Mouse (Mus musculus) midbrain, embryonic 12.5 days (tissue): ENCODE measurements around the gene Rps29. TPM values are rescaled to one million over a fixed set of nuclear protein-coding genes. Genes with fewer than 3 reads are reported as not detected.
A peak's percentile ranks its signal among the peaks of the same experiment; 100 is the strongest.

ENCODE experiments used
- ATAC-seq: fragments of 200-750 bp; cut with Nextera tagmentation; 2 replicates; pipeline ENCODE4 v1.8.0; 2017; ENCODE audit warnings: low read depth, moderate TSS enrichment, moderate library complexity; ENCODE audit not compliant: low FRiP score
- H3K27ac ChIP-seq: fragments of 300-500 bp; sonication (generic); replicated peaks from 2 replicates; pipeline ENCODE4 v1.5.1; 2016; ENCODE audit warnings: mild to moderate bottlenecking
- H3K27me3 ChIP-seq: fragments of 300-500 bp; sonication (generic); 2 replicates; pipeline ENCODE4 v1.6.1; 2016; ENCODE audit warnings: mild to moderate bottlenecking
- H3K36me3 ChIP-seq: fragments of 300-500 bp; sonication (generic); 2 replicates; pipeline ENCODE4 v1.6.1; 2016
- H3K4me1 ChIP-seq: fragments of 300-500 bp; sonication (generic); 2 replicates; pipeline ENCODE4 v1.6.1; 2016
- H3K4me2 ChIP-seq: fragments of 300-500 bp; sonication (generic); replicated peaks from 2 replicates; pipeline ENCODE4 v1.6.1; 2016; ENCODE audit warnings: mild to moderate bottlenecking, moderate library complexity
- H3K4me3 ChIP-seq: fragments of 300-500 bp; sonication (generic); 2 replicates; pipeline ENCODE4 v1.5.1; 2016; ENCODE audit warnings: mild to moderate bottlenecking
- H3K9ac ChIP-seq: fragments of 300-500 bp; sonication (generic); replicated peaks from 2 replicates; pipeline ENCODE4 v1.6.1; 2016; ENCODE audit warnings: mild to moderate bottlenecking, moderate library complexity
- H3K9me3 ChIP-seq: fragments of 300-500 bp; sonication (generic); 2 replicates; pipeline ENCODE4 v1.6.1; 2016; ENCODE audit warnings: mild to moderate bottlenecking
- WGBS: fragments of 180-500 bp; shearing (Covaris S2); methylation state at CpG from one replicate; pipeline ENCODE4 v1.1.7; 2016; 5-methylcytosine and 5-hydroxymethylcytosine counted together
- polyA plus RNA-seq: library from polyadenylated mRNA; unstranded; fragments of >200 nt; fragmentation: Nextera tagmentation; extraction: Ambion mirVana; gene quantifications from 2 replicates; pipeline ENCODE4 v1.2.1, GENCODE M21; 2016

The Rps29 gene
- polyA plus RNA-seq, 1 experiment from 2014 or later, result 1,282 TPM

- H3K27ac ChIP-seq, result no peak overlapping the region
- no peak for ATAC-seq
- H3K27me3 ChIP-seq, result no peaks in the 10 kb centered on the region
- H3K4me1 ChIP-seq, result peaks cover 14% of the 10 kb centered on the region
- H3K4me2 ChIP-seq, result no peak overlapping the region
- no peak overlapping the region for H3K4me3 ChIP-seq
- 91% methylated on average over 1 of the region's 1 CpGs for WGBS
- no peak overlapping the region for H3K9ac ChIP-seq
- no peaks in the 10 kb centered on the region for H3K9me3 ChIP-seq
- H3K36me3 ChIP-seq, result peaks cover 35% of the 10 kb centered on the region
These were observed 31.5 kb upstream of the Rps29 start for GRCm38 (mm10) chr12:69190522-69190921.

GRCm38 (mm10) chr12:69190074-69190473, 31.1 kb upstream of the Rps29 start:
- H3K4me3 ChIP-seq, result no peak overlapping the region
- ATAC-seq, result no peak
- H3K4me1 ChIP-seq, result peaks cover 16% of the 10 kb centered on the region
- no peaks in the 10 kb centered on the region for H3K9me3 ChIP-seq
- WGBS, result 83% methylated on average over 9 of the region's 9 CpGs
- no peak overlapping the region for H3K27ac ChIP-seq
- no peak overlapping the region for H3K9ac ChIP-seq
- H3K4me2 ChIP-seq, result no peak overlapping the region
- H3K36me3 ChIP-seq, result peaks cover 35% of the 10 kb centered on the region
- H3K27me3 ChIP-seq, result no peaks in the 10 kb centered on the region

GRCm38 (mm10) chr12:69186811-69187471, 28.0 kb upstream of the Rps29 start:
- WGBS, result 66% methylated on average over 5 of the region's 5 CpGs
- Histone ChIP-seq H3K4me3 (no peak overlapping the region), H3K36me3 (peaks cover 36% of the 10 kb centered on the region), H3K9me3 (no peaks in the 10 kb centered on the region), H3K4me2 (no peak overlapping the region), H3K27me3 (no peaks in the 10 kb centered on the region), H3K4me1 (peaks cover 24% of the 10 kb centered on the region), H3K27ac (no peak overlapping the region), H3K9ac (no peak overlapping the region)
- no peak for ATAC-seq

GRCm38 (mm10) chr12:69185371-69185770, 26.4 kb upstream of the Rps29 start:
- H3K9ac ChIP-seq, result peak overlapping the region; percentile 88
- H3K36me3 ChIP-seq, result peaks cover 30% of the 10 kb centered on the region
- no peaks in the 10 kb centered on the region for H3K9me3 ChIP-seq
- ATAC-seq, result no peak
- peak overlapping the region; percentile 86 for H3K4me3 ChIP-seq
- no peak overlapping the region for H3K27ac ChIP-seq
- H3K4me2 ChIP-seq, result peak overlapping the region; percentile 95
- no peaks in the 10 kb centered on the region for H3K27me3 ChIP-seq
- 78% methylated on average over 7 of the region's 7 CpGs for WGBS
- peaks cover 24% of the 10 kb centered on the region for H3K4me1 ChIP-seq

GRCm38 (mm10) chr12:69184342-69185295, 25.6 kb upstream of the Rps29 start:
- H3K9me3 ChIP-seq, result no peaks in the 10 kb centered on the region
- peak overlapping the region; percentile 95 for H3K4me2 ChIP-seq

GRCm38 (mm10) chr12:69183583-69184308, 24.8 kb upstream of the Rps29 start, which contains the start of the genes Rpl36al and Mgat2:
Gene Rpl36al (minus strand): TSS chr12:69184083.
Gene Mgat2 (plus strand): TSS chr12:69184157.
- Histone ChIP-seq H3K9ac (peak within 1 kb of the TSS; percentile 88), H3K36me3 (peaks cover 15% of the 10 kb centered on the region), H3K4me1 (peaks cover 24% of the 10 kb centered on the region), H3K27ac (peak within 1 kb of the TSS; percentile 92), H3K27me3 (no peaks in the 10 kb centered on the region), H3K4me3 (peak within 1 kb of the TSS; percentile 86), H3K9me3 (no peaks in the 10 kb centered on the region), H3K4me2 (peak within 1 kb of the TSS; percentile 95)
- peak; percentile 100 for ATAC-seq
- under 1% methylated on average over 68 of the region's 84 CpGs for WGBS

More at GRCm38 (mm10) chr12:69184342-69185295, 25.6 kb upstream of the Rps29 start:
- H3K36me3 ChIP-seq, result peaks cover 22% of the 10 kb centered on the region
- H3K4me1 ChIP-seq, result peaks cover 24% of the 10 kb centered on the region
- H3K27ac ChIP-seq, result peak overlapping the region; percentile 92
- H3K9ac ChIP-seq, result peak overlapping the region; percentile 88
- peak overlapping the region; percentile 86 for H3K4me3 ChIP-seq
- 3% methylated on average over 80 of the region's 86 CpGs for WGBS
- H3K27me3 ChIP-seq, result no peaks in the 10 kb centered on the region
- peak; percentile 69 for ATAC-seq

- Histone ChIP-seq H3K36me3 (peaks cover 9% of the 10 kb centered on the region), H3K4me1 (peaks cover 17% of the 10 kb centered on the region), H3K27me3 (no peaks in the 10 kb centered on the region), H3K9me3 (no peaks in the 10 kb centered on the region), H3K4me2 (no peak overlapping the region), H3K27ac (no peak overlapping the region), H3K4me3 (no peak overlapping the region), H3K9ac (no peak overlapping the region)
- 94% methylated on average over 4 of the region's 4 CpGs for WGBS
- no peak for ATAC-seq
These were observed 22.8 kb upstream of the Rps29 start for GRCm38 (mm10) chr12:69181800-69182199.

GRCm38 (mm10) chr12:69179371-69179770, 20.4 kb upstream of the Rps29 start:
- no peak overlapping the region for H3K9ac ChIP-seq
- peaks cover 4% of the 10 kb centered on the region for H3K4me1 ChIP-seq
- H3K4me2 ChIP-seq, result no peak overlapping the region
- no peak for ATAC-seq
- no peak overlapping the region for H3K4me3 ChIP-seq
- H3K27ac ChIP-seq, result no peak overlapping the region
- 79% methylated on average over 12 of the region's 12 CpGs for WGBS
- H3K9me3 ChIP-seq, result no peaks in the 10 kb centered on the region
- peaks cover 19% of the 10 kb centered on the region for H3K36me3 ChIP-seq
- H3K27me3 ChIP-seq, result no peaks in the 10 kb centered on the region

GRCm38 (mm10) chr12:69177526-69177925, 18.5 kb upstream of the Rps29 start:
- H3K9me3 ChIP-seq, result no peaks in the 10 kb centered on the region
- no peak overlapping the region for H3K4me2 ChIP-seq
- no peaks in the 10 kb centered on the region for H3K4me1 ChIP-seq
- H3K36me3 ChIP-seq, result peaks cover 23% of the 10 kb centered on the region
- no peak overlapping the region for H3K9ac ChIP-seq
- H3K4me3 ChIP-seq, result no peak overlapping the region
- no peak for ATAC-seq
- 88% methylated on average over 3 of the region's 3 CpGs for WGBS
- H3K27me3 ChIP-seq, result no peaks in the 10 kb centered on the region
- H3K27ac ChIP-seq, result no peak overlapping the region

GRCm38 (mm10) chr12:69175975-69176374, 17.0 kb upstream of the Rps29 start:
- Histone ChIP-seq H3K4me1 (no peaks in the 10 kb centered on the region), H3K9ac (no peak overlapping the region), H3K9me3 (no peaks in the 10 kb centered on the region), H3K4me2 (no peak overlapping the region), H3K36me3 (peaks cover 19% of the 10 kb centered on the region; the same call in 1 of the 2 replicates), H3K4me3 (no peak overlapping the region), H3K27ac (no peak overlapping the region), H3K27me3 (no peaks in the 10 kb centered on the region)
- 91% methylated on average over 3 of the region's 3 CpGs for WGBS
- no peak for ATAC-seq

GRCm38 (mm10) chr12:69171307-69171706, 12.3 kb upstream of the Rps29 start:
- H3K4me3 ChIP-seq, result no peak overlapping the region
- H3K4me2 ChIP-seq, result no peak overlapping the region
- no peaks in the 10 kb centered on the region for H3K27me3 ChIP-seq
- H3K4me1 ChIP-seq, result peaks cover 18% of the 10 kb centered on the region
- ATAC-seq, result no peak
- H3K9ac ChIP-seq, result no peak overlapping the region
- H3K27ac ChIP-seq, result no peak overlapping the region
- 93% methylated on average over 2 of the region's 2 CpGs for WGBS
- H3K36me3 ChIP-seq, result peaks cover 19% of the 10 kb centered on the region; the same call in 1 of the 2 replicates
- H3K9me3 ChIP-seq, result no peaks in the 10 kb centered on the region
